Comparison of ENCODE assay signal across 8 mouse cellular contexts in the genomic region with DNA sequence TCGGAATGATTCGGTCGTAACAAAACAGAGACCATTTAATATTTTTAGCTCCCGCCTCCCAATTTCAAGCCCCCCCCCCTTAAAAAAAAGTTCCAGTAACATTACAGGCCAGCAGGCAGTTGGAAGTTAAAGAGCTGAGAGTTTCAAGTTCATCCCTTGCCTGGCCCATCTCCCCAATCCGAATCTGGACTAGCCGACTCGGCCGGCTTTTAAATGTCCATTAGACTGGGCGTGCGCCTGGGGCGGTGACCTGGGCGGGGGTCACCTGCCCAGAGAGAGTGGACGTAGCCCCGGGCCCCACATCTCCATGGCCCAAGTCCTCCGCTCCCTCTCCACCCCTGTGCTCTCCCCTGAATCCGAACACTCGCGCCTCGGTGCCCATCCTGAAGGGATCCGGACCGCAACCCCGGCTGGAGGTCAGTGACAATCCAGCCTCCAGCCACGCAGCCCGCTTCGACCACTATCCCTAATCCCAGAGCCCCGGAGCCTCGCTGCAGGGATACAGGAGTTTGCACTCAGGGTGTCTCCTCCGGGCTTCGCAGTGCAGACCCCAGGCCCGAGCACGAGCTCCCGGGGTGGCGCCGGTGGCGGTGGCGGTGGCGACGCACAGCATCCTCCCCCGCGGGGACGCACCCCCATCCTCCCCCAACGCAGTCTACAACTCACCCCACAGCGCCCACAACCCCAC. TPM values are rescaled to one million over a fixed set of nuclear protein-coding genes. Genes with fewer than 3 reads are reported as not detected.
DNase-seq lines count a peak whose midpoint lies in the region; ATAC-seq and TF ChIP-seq lines count a peak whose summit lies in the region.

No protein-coding gene starts in this region.

- ATAC-seq in heart, embryonic 13.5 days (ENCODE audit: extremely low read depth, insufficient number of reproducible peaks, low FRiP score, low TSS enrichment): no peak
- ATAC-seq in midbrain, embryonic 13.5 days: peak; percentile 68; the same call in 1 of the 2 replicates
- ATAC-seq in stomach, embryonic 16.5 days (ENCODE audit: insufficient read depth, low FRiP score): peak; percentile 11; the same call in 1 of the 2 replicates

- no peaks in the 10 kb centered on the region for H3K36me3 ChIP-seq in heart, embryonic 13.5 days
- H3K36me3 ChIP-seq in midbrain, embryonic 13.5 days: no peaks in the 10 kb centered on the region
- H3K36me3 ChIP-seq in stomach, embryonic 16.5 days (ENCODE audit: control insufficient read depth, insufficient read depth, low read length): no peaks in the 10 kb centered on the region

- H3K9ac ChIP-seq in heart, embryonic 13.5 days: peak overlapping the region; percentile 92
- H3K9ac ChIP-seq in midbrain, embryonic 13.5 days (replicated peaks): peak overlapping the region; percentile 75
- peak overlapping the region; percentile 85 for H3K9ac ChIP-seq in stomach, embryonic 16.5 days (ENCODE audit: low read length)

- DNase-seq in right cerebral cortex, postnatal 4 days: peak; percentile 32
- no peak for DNase-seq in right cerebral cortex, adult 18-20 months
- DNase-seq in kidney, postnatal 4 days: peak; percentile 65 to 72
- DNase-seq in c-Kit-positive CD71-positive TER-119-positive erythroid progenitor cells, embryonic 14.5 days (ENCODE audit: low spot score): no peak

- no peak for TF ChIP-seq POLR2A in cortical plate, adult 2 months (IDR thresholded peaks at IDR 0.05; ENCODE audit: extremely low read depth, insufficient read depth, low read length)

- peak overlapping the region; percentile 96 for H3K4me2 ChIP-seq in heart, embryonic 13.5 days
- H3K4me2 ChIP-seq in midbrain, embryonic 13.5 days (replicated peaks): peak overlapping the region; percentile 100
- peak overlapping the region; percentile 89 for H3K4me2 ChIP-seq in stomach, embryonic 16.5 days (ENCODE audit: low read depth, low read length)

- no peaks in the 10 kb centered on the region for H3K9me3 ChIP-seq in heart, embryonic 13.5 days
- no peaks in the 10 kb centered on the region for H3K9me3 ChIP-seq in midbrain, embryonic 13.5 days
- no peaks in the 10 kb centered on the region for H3K9me3 ChIP-seq in stomach, embryonic 16.5 days (replicated peaks; ENCODE audit: control insufficient read depth, low read length)

- WGBS in heart, embryonic 13.5 days: under 1% methylated on average over 43 of the region's 43 CpGs
- WGBS in midbrain, embryonic 13.5 days: under 1% methylated on average over 43 of the region's 43 CpGs
- under 1% methylated on average over 43 of the region's 43 CpGs for WGBS in stomach, embryonic 16.5 days

- TF ChIP-seq CTCF in cortical plate, adult 2 months (IDR thresholded peaks at IDR 0.05; ENCODE audit: extremely low read depth, insufficient read depth, low read length): no peak

- peaks cover 8% of the 10 kb centered on the region; the same call in 1 of the 2 replicates for H3K27me3 ChIP-seq in heart, embryonic 13.5 days (replicated peaks)
- peaks cover 19% of the 10 kb centered on the region for H3K27me3 ChIP-seq in midbrain, embryonic 13.5 days
- no peaks in the 10 kb centered on the region for H3K27me3 ChIP-seq in stomach, embryonic 16.5 days (ENCODE audit: control insufficient read depth, insufficient read depth, low read length)

- H3K4me1 ChIP-seq in cortical plate, adult 2 months (ENCODE audit: control insufficient read depth, insufficient read depth, low read length): peaks cover 3% of the 10 kb centered on the region; the same call in 1 of the 2 replicates
- peaks cover 30% of the 10 kb centered on the region for H3K4me1 ChIP-seq in heart, embryonic 13.5 days
- H3K4me1 ChIP-seq in midbrain, embryonic 13.5 days (replicated peaks): peaks cover 16% of the 10 kb centered on the region
- peaks cover 6% of the 10 kb centered on the region; the same call in 1 of the 2 replicates for H3K4me1 ChIP-seq in stomach, embryonic 16.5 days (ENCODE audit: control insufficient read depth, insufficient read depth, low read length)

- peak overlapping the region; percentile 92 for H3K27ac ChIP-seq in cortical plate, adult 2 months (ENCODE audit: insufficient read depth, low read length)
- H3K27ac ChIP-seq in heart, embryonic 13.5 days (replicated peaks): peak overlapping the region; percentile 97
- H3K27ac ChIP-seq in midbrain, embryonic 13.5 days: peak overlapping the region; percentile 35
- H3K27ac ChIP-seq in stomach, embryonic 16.5 days (ENCODE audit: low read length): peak overlapping the region; percentile 96

- H3K4me3 ChIP-seq in cortical plate, adult 2 months (ENCODE audit: insufficient read depth, low read length): peak overlapping the region; percentile 48
- peak overlapping the region; percentile 84 for H3K4me3 ChIP-seq in heart, embryonic 13.5 days
- peak overlapping the region; percentile 58 for H3K4me3 ChIP-seq in midbrain, embryonic 13.5 days (replicated peaks)
- peak overlapping the region; percentile 73 for H3K4me3 ChIP-seq in stomach, embryonic 16.5 days (replicated peaks; ENCODE audit: low read length)

RNA-seq across cellular contexts. Expression of a gene that starts 0.9 kb away (rescaled TPM):
- polyA plus RNA-seq in cortical plate, adult 2 months (2012; rRNA removed): 6.5 and 6.9 TPM in 2 replicates
- 34.5 and 38.3 TPM in 2 replicates for polyA plus RNA-seq in heart, embryonic 13.5 days (2015; fragmentation: Nextera tagmentation; extraction: Ambion mirVana)
- 7.7 and 8.5 TPM in 2 replicates for polyA plus RNA-seq in midbrain, embryonic 13.5 days (2015; fragmentation: Nextera tagmentation; extraction: Ambion mirVana)
- polyA plus RNA-seq in stomach, embryonic 16.5 days (2015; fragmentation: Nextera tagmentation; extraction: Ambion mirVana): 19.1 and 23.6 TPM in 2 replicates

Comparison
In these comparisons a context has a peak if more than half of its experiments do, and no peak if none do; other contexts are left out.
1. DNase-seq: peak in right cerebral cortex, postnatal 4 days (single experiment) and kidney, postnatal 4 days (2 of 2); none in right cerebral cortex, adult 18-20 months (single experiment) and c-Kit-positive CD71-positive TER-119-positive erythroid progenitor cells, embryonic 14.5 days (single experiment).
2. H3K27ac ChIP-seq: peak in every context shown above with its lines; median percentile 97 in heart, embryonic 13.5 days; 96 in stomach, embryonic 16.5 days; 92 in cortical plate, adult 2 months; 35 in midbrain, embryonic 13.5 days.
3. Peak in every context shown above with its lines, with median percentiles within 50 percentile points of each other: H3K4me3 ChIP-seq, H3K4me2 ChIP-seq and H3K9ac ChIP-seq.